Mouse (Mus musculus) forebrain, embryonic 12.5 days (tissue): ENCODE data around the gene Atrnl1. TPM values are rescaled to one million over a fixed set of nuclear protein-coding genes. Genes with fewer than 3 reads are reported as not detected.

Experiments used
- ATAC-seq: fragments of 200-750 bp; cut with Nextera tagmentation; 2 replicates; pipeline ENCODE4 v1.8.0; 2017; ENCODE audit warnings: moderate TSS enrichment; ENCODE audit not compliant: low FRiP score
- H3K27ac ChIP-seq: fragments of 300-500 bp; sonication (generic); 2 replicates; pipeline ENCODE4 v1.5.1; 2016; ENCODE audit warnings: mild to moderate bottlenecking
- H3K27me3 ChIP-seq: fragments of 300-500 bp; sonication (generic); 2 replicates; pipeline ENCODE4 v1.6.1; 2016; ENCODE audit warnings: mild to moderate bottlenecking
- H3K36me3 ChIP-seq: fragments of 300-500 bp; sonication (generic); replicated peaks from 2 replicates; pipeline ENCODE4 v1.6.1; 2016; ENCODE audit warnings: mild to moderate bottlenecking
- H3K4me1 ChIP-seq: fragments of 300-500 bp; sonication (generic); 2 replicates; pipeline ENCODE4 v1.6.1; 2016
- H3K4me2 ChIP-seq: fragments of 300-500 bp; sonication (generic); 2 replicates; pipeline ENCODE4 v1.6.1; 2016; ENCODE audit warnings: mild to moderate bottlenecking, moderate library complexity
- H3K4me3 ChIP-seq: fragments of 300-500 bp; sonication (generic); replicated peaks from 2 replicates; pipeline ENCODE4 v1.5.1; 2016; ENCODE audit warnings: mild to moderate bottlenecking
- H3K9ac ChIP-seq: fragments of 300-500 bp; sonication (generic); 2 replicates; pipeline ENCODE4 v1.6.1; 2016; ENCODE audit warnings: mild to moderate bottlenecking
- H3K9me3 ChIP-seq: fragments of 300-500 bp; sonication (generic); 2 replicates; pipeline ENCODE4 v1.6.1; 2016
- WGBS: fragments of 180-500 bp; shearing (Covaris S2); methylation state at CpG from one replicate; pipeline ENCODE4 v1.1.7; 2016; 5-methylcytosine and 5-hydroxymethylcytosine counted together
- polyA plus RNA-seq: library from polyadenylated mRNA; unstranded; fragments of >200 nt; fragmentation: Nextera tagmentation; extraction: Ambion mirVana; gene quantifications from 2 replicates; pipeline ENCODE4 v1.2.1, GENCODE M21; 2016

The Atrnl1 gene
- polyA plus RNA-seq, 1 experiment from 2014 or later: 7.8 TPM

GRCm38 (mm10) chr19:57590895-57591294, 19.9 kb upstream of the Atrnl1 start:
- Histone ChIP-seq H3K9ac (no peak overlapping the region), H3K27ac (no peak overlapping the region), H3K4me2 (no peak overlapping the region), H3K4me1 (0 out of 2 replicates have a peak, but pooled peaks cover 3% of the 10 kb centered on the region), H3K27me3 (no peaks in the 10 kb centered on the region), H3K9me3 (no peaks in the 10 kb centered on the region), H3K36me3 (no peaks in the 10 kb centered on the region), H3K4me3 (no peak overlapping the region)
- no peak for ATAC-seq
- WGBS: 92% methylated on average over 5 of the region's 5 CpGs

GRCm38 (mm10) chr19:57591631-57592030, 19.2 kb upstream of the Atrnl1 start:
- Histone ChIP-seq H3K27ac (no peak overlapping the region), H3K9me3 (no peaks in the 10 kb centered on the region), H3K4me2 (no peak overlapping the region), H3K36me3 (no peaks in the 10 kb centered on the region), H3K4me3 (no peak overlapping the region), H3K27me3 (no peaks in the 10 kb centered on the region), H3K4me1 (no peaks in the 10 kb centered on the region), H3K9ac (no peak overlapping the region)
- no peak for ATAC-seq
- WGBS: 80% methylated on average over 10 of the region's 10 CpGs

GRCm38 (mm10) chr19:57592355-57592754, 18.5 kb upstream of the Atrnl1 start:
- 89% methylated on average over 2 of the region's 2 CpGs for WGBS

GRCm38 (mm10) chr19:57599126-57599525, 11.7 kb upstream of the Atrnl1 start:
- no peak for ATAC-seq
- 75% methylated on average over 8 of the region's 8 CpGs for WGBS
- H3K4me3 ChIP-seq: no peak overlapping the region

More at GRCm38 (mm10) chr19:57592355-57592754, 18.5 kb upstream of the Atrnl1 start:
- H3K36me3 ChIP-seq: no peaks in the 10 kb centered on the region
- ATAC-seq: no peak
- no peaks in the 10 kb centered on the region for H3K27me3 ChIP-seq
- no peaks in the 10 kb centered on the region for H3K9me3 ChIP-seq
- no peaks in the 10 kb centered on the region for H3K4me1 ChIP-seq
- H3K27ac ChIP-seq: no peak overlapping the region
- H3K4me3 ChIP-seq: no peak overlapping the region
- no peak overlapping the region for H3K9ac ChIP-seq
- no peak overlapping the region for H3K4me2 ChIP-seq

GRCm38 (mm10) chr19:57600233-57600929, 10.5 kb upstream of the Atrnl1 start:
- no peak overlapping the region for H3K4me3 ChIP-seq
- WGBS: 59% methylated on average over 16 of the region's 16 CpGs
- H3K4me2 ChIP-seq: no peak overlapping the region
- no peaks in the 10 kb centered on the region for H3K36me3 ChIP-seq
- H3K27ac ChIP-seq: no peak overlapping the region
- H3K9ac ChIP-seq: no peak overlapping the region
- H3K9me3 ChIP-seq: no peaks in the 10 kb centered on the region
- no peaks in the 10 kb centered on the region for H3K27me3 ChIP-seq
- ATAC-seq: no peak
- peaks cover 4% of the 10 kb centered on the region for H3K4me1 ChIP-seq

More at GRCm38 (mm10) chr19:57599126-57599525, 11.7 kb upstream of the Atrnl1 start:
- H3K9ac ChIP-seq: no peak overlapping the region
- peaks cover 4% of the 10 kb centered on the region for H3K4me1 ChIP-seq
- H3K27me3 ChIP-seq: no peaks in the 10 kb centered on the region
- no peak overlapping the region for H3K4me2 ChIP-seq
- no peaks in the 10 kb centered on the region for H3K36me3 ChIP-seq
- no peak overlapping the region for H3K27ac ChIP-seq
- no peaks in the 10 kb centered on the region for H3K9me3 ChIP-seq

- H3K27me3 ChIP-seq: no peaks in the 10 kb centered on the region
- no peak overlapping the region for H3K4me2 ChIP-seq
- H3K27ac ChIP-seq: no peak overlapping the region
- 77% methylated on average over 2 of the region's 2 CpGs for WGBS
- H3K4me3 ChIP-seq: no peak overlapping the region
- ATAC-seq: no peak
- H3K36me3 ChIP-seq: no peaks in the 10 kb centered on the region
- H3K9me3 ChIP-seq: no peaks in the 10 kb centered on the region
- peaks cover 4% of the 10 kb centered on the region for H3K4me1 ChIP-seq
- H3K9ac ChIP-seq: no peak overlapping the region
Measured at GRCm38 (mm10) chr19:57600930-57601328, 9.9 kb upstream of the Atrnl1 start.

- Histone ChIP-seq H3K9ac (no peak overlapping the region), H3K27me3 (no peaks in the 10 kb centered on the region), H3K9me3 (no peaks in the 10 kb centered on the region), H3K4me2 (no peak overlapping the region), H3K27ac (no peak overlapping the region), H3K4me3 (no peak overlapping the region), H3K36me3 (no peaks in the 10 kb centered on the region), H3K4me1 (peaks cover 3% of the 10 kb centered on the region)
- ATAC-seq: no peak
- 86% methylated on average over 3 of the region's 3 CpGs for WGBS
Measured at GRCm38 (mm10) chr19:57603593-57603992, 7.2 kb upstream of the Atrnl1 start.

GRCm38 (mm10) chr19:57605941-57606340, 4.9 kb upstream of the Atrnl1 start:
- Histone ChIP-seq H3K4me3 (no peak overlapping the region), H3K4me2 (no peak overlapping the region), H3K9ac (no peak overlapping the region), H3K36me3 (no peaks in the 10 kb centered on the region), H3K9me3 (no peaks in the 10 kb centered on the region), H3K27ac (no peak overlapping the region), H3K4me1 (peaks cover 14% of the 10 kb centered on the region), H3K27me3 (no peaks in the 10 kb centered on the region)
- no peak for ATAC-seq
- 92% methylated on average over 3 of the region's 3 CpGs for WGBS

- Histone ChIP-seq H3K4me1 (peaks cover 14% of the 10 kb centered on the region), H3K27ac (no peak overlapping the region), H3K9ac (no peak overlapping the region), H3K9me3 (no peaks in the 10 kb centered on the region), H3K4me2 (no peak overlapping the region), H3K27me3 (no peaks in the 10 kb centered on the region), H3K36me3 (no peaks in the 10 kb centered on the region), H3K4me3 (no peak overlapping the region)
- WGBS: 95% methylated on average over 10 of the region's 10 CpGs
- ATAC-seq: no peak
Measured at GRCm38 (mm10) chr19:57606351-57606750, 4.5 kb upstream of the Atrnl1 start.

GRCm38 (mm10) chr19:57609361-57610057, 1.3 kb upstream of the Atrnl1 start:
- H3K9ac ChIP-seq: peak overlapping the region; percentile 92
- no peak for ATAC-seq
- 10% methylated on average over 12 of the region's 12 CpGs for WGBS
- H3K4me1 ChIP-seq: peaks cover 35% of the 10 kb centered on the region
- peak overlapping the region; percentile 96 for H3K27ac ChIP-seq
- peak overlapping the region; percentile 100 for H3K4me2 ChIP-seq
- H3K9me3 ChIP-seq: no peaks in the 10 kb centered on the region
- H3K4me3 ChIP-seq: peak overlapping the region; percentile 94
- no peaks in the 10 kb centered on the region for H3K36me3 ChIP-seq
- no peaks in the 10 kb centered on the region for H3K27me3 ChIP-seq

- under 1% methylated on average over 21 of the region's 21 CpGs for WGBS
- peak overlapping the region; percentile 94 for H3K4me3 ChIP-seq
- H3K36me3 ChIP-seq: no peaks in the 10 kb centered on the region
- H3K9me3 ChIP-seq: no peaks in the 10 kb centered on the region
- H3K4me2 ChIP-seq: peak overlapping the region; percentile 100
- peaks cover 35% of the 10 kb centered on the region for H3K4me1 ChIP-seq
- peak; percentile 57 for ATAC-seq
- peak overlapping the region; percentile 92 for H3K9ac ChIP-seq
- H3K27ac ChIP-seq: peak overlapping the region; percentile 96
- H3K27me3 ChIP-seq: no peaks in the 10 kb centered on the region
Measured at GRCm38 (mm10) chr19:57610058-57610475, 767 bp upstream of the Atrnl1 start.

- peak overlapping the region; percentile 94 for H3K4me3 ChIP-seq
- H3K4me1 ChIP-seq: peaks cover 35% of the 10 kb centered on the region
- peak; percentile 78 for ATAC-seq
- no peaks in the 10 kb centered on the region for H3K36me3 ChIP-seq
- peak overlapping the region; percentile 92 for H3K9ac ChIP-seq
- H3K27me3 ChIP-seq: no peaks in the 10 kb centered on the region
- no peaks in the 10 kb centered on the region for H3K9me3 ChIP-seq
- WGBS: 1% methylated on average over 42 of the region's 57 CpGs
- H3K27ac ChIP-seq: peak overlapping the region; percentile 96
- peak overlapping the region; percentile 100 for H3K4me2 ChIP-seq
Measured at GRCm38 (mm10) chr19:57611291-57612178, 701 bp downstream of the Atrnl1 start.
